Mouse (Mus musculus) thymus, adult 2 months (tissue): Measurements from ENCODE around the gene Gtf2h5. TPM values are rescaled to one million over a fixed set of nuclear protein-coding genes. Genes with fewer than 3 reads are reported as not detected.
A peak's percentile ranks its signal among the peaks of the same experiment; 100 is the strongest.

Source experiments
- DNase-seq: peaks from one replicate; pipeline ENCODE4 v3.0.0; 2021
- H3K27ac ChIP-seq: fragments of 200-500 bp; 2 replicates; pipeline ENCODE4 v1.5.1; 2012; ENCODE audit warnings: low read length, control low read depth; ENCODE audit not compliant: control insufficient read depth, insufficient read depth
- H3K27me3 ChIP-seq: fragments of 200-500 bp; 2 replicates; pipeline ENCODE4 v1.6.1; 2012; ENCODE audit warnings: mild to moderate bottlenecking, low read length, moderate library complexity, mixed read lengths; ENCODE audit not compliant: control insufficient read depth, insufficient read depth
- H3K36me3 ChIP-seq: fragments of 200-500 bp; 2 replicates; pipeline ENCODE4 v1.6.1; 2012; ENCODE audit warnings: mild to moderate bottlenecking, low read length, moderate library complexity; ENCODE audit not compliant: control insufficient read depth, insufficient read depth
- H3K4me1 ChIP-seq: fragments of 200-500 bp; replicated peaks from 2 replicates; pipeline ENCODE4 v1.6.1; 2012; ENCODE audit warnings: low read length; ENCODE audit not compliant: control insufficient read depth, insufficient read depth
- H3K4me3 ChIP-seq: fragments of 200-500 bp; 2 replicates; pipeline ENCODE4 v1.5.1; 2012; ENCODE audit warnings: mild to moderate bottlenecking, low read length, control low read depth, moderate library complexity; ENCODE audit not compliant: control insufficient read depth, insufficient read depth
- CTCF ChIP-seq: fragments of 200-500 bp; IDR thresholded peaks from 2 replicates; pipeline ENCODE4 v1.5.1; 2012; ENCODE audit warnings: mild to moderate bottlenecking, control low read depth, low read length, moderate library complexity, borderline replicate concordance; ENCODE audit not compliant: control insufficient read depth, poor library complexity, insufficient read depth; ENCODE audit errors: extremely low read depth
- POLR2A ChIP-seq: fragments of 200-500 bp; IDR thresholded peaks from 2 replicates; pipeline ENCODE4 v1.6.1; 2012; ENCODE audit warnings: mild to moderate bottlenecking, low read length, control low read depth, moderate library complexity; ENCODE audit not compliant: control insufficient read depth, poor library complexity, insufficient read depth; ENCODE audit errors: extremely low read depth
- WGBS: fragments of 180-500 bp; shearing (Covaris S2); methylation state at CpG from one replicate; pipeline ENCODE4 v1.1.7; 2018; 5-methylcytosine and 5-hydroxymethylcytosine counted together
- polyA plus RNA-seq: library from polyadenylated mRNA; depleted of rRNA; stranded (reverse); fragments of >200 nt; gene quantifications from 2 replicates; pipeline ENCODE4 v1.2.3, GENCODE M21; 2012; rRNA removed

Gene Gtf2h5
- polyA plus RNA-seq = 15.1 and 21.3 TPM in 2 replicates

GRCm38 (mm10) chr17:6079287-6080122 is at the start of gene Gtf2h5, which contains the start of gene Serac1:
Gene Gtf2h5 (plus strand): TSS chr17:6079786.
Gene Serac1 (minus strand): TSS chr17:6079741.
- H3K4me1 ChIP-seq = peaks cover 3% of the 10 kb centered on the region
- peak within 1 kb of the TSS; percentile 60 for H3K27ac ChIP-seq
- H3K4me3 ChIP-seq = peak within 1 kb of the TSS; percentile 72
- under 1% methylated on average over 70 of the region's 70 CpGs for WGBS
- TF ChIP-seq POLR2A (peak; percentile 80; the same call in 1 of the 2 replicates), CTCF (no peak)
- no peaks in the 10 kb centered on the region for H3K27me3 ChIP-seq
- no peaks in the 10 kb centered on the region for H3K36me3 ChIP-seq
- DNase-seq = peak; percentile 99

GRCm38 (mm10) chr17:6035661-6036060 is 43.9 kb upstream of the Gtf2h5 start:
- Histone ChIP-seq H3K36me3 (no peaks in the 10 kb centered on the region), H3K27ac (no peak overlapping the region), H3K27me3 (no peaks in the 10 kb centered on the region), H3K4me3 (no peak overlapping the region), H3K4me1 (no peaks in the 10 kb centered on the region)
- WGBS = 96% methylated on average over 8 of the region's 8 CpGs
- TF ChIP-seq POLR2A = no peak
- TF ChIP-seq CTCF = no peak
- DNase-seq = no peak

- Histone ChIP-seq H3K27me3 (no peaks in the 10 kb centered on the region), H3K36me3 (no peaks in the 10 kb centered on the region), H3K4me1 (no peaks in the 10 kb centered on the region), H3K4me3 (no peak overlapping the region), H3K27ac (no peak overlapping the region)
- TF ChIP-seq CTCF (no peak), POLR2A (no peak)
- no peak for DNase-seq
- 98% methylated on average over 8 of the region's 8 CpGs for WGBS
These were observed 43.1 kb upstream of the Gtf2h5 start for GRCm38 (mm10) chr17:6036458-6036857.

- H3K36me3 ChIP-seq = no peaks in the 10 kb centered on the region
- TF ChIP-seq POLR2A (no peak), CTCF (no peak)
- WGBS = 95% methylated on average over 11 of the region's 11 CpGs
- H3K4me3 ChIP-seq = no peak overlapping the region
- H3K27ac ChIP-seq = no peak overlapping the region
- DNase-seq = no peak
- H3K4me1 ChIP-seq = no peaks in the 10 kb centered on the region
- H3K27me3 ChIP-seq = no peaks in the 10 kb centered on the region
These were observed 42.7 kb upstream of the Gtf2h5 start for GRCm38 (mm10) chr17:6036872-6037271.

- DNase-seq = no peak
- Histone ChIP-seq H3K4me3 (no peak overlapping the region), H3K27ac (no peak overlapping the region), H3K36me3 (no peaks in the 10 kb centered on the region), H3K4me1 (no peaks in the 10 kb centered on the region), H3K27me3 (no peaks in the 10 kb centered on the region)
- 97% methylated on average over 10 of the region's 10 CpGs for WGBS
- TF ChIP-seq POLR2A (no peak), CTCF (no peak)
These were observed 42.1 kb upstream of the Gtf2h5 start for GRCm38 (mm10) chr17:6037507-6037906.

GRCm38 (mm10) chr17:6052801-6053200 is 26.8 kb upstream of the Gtf2h5 start:
- peaks cover 6% of the 10 kb centered on the region for H3K4me1 ChIP-seq
- H3K36me3 ChIP-seq = no peaks in the 10 kb centered on the region
- no peak overlapping the region for H3K4me3 ChIP-seq
- DNase-seq = no peak
- 94% methylated on average over 4 of the region's 4 CpGs for WGBS
- no peaks in the 10 kb centered on the region for H3K27me3 ChIP-seq
- TF ChIP-seq POLR2A = no peak
- no peak for TF ChIP-seq CTCF
- H3K27ac ChIP-seq = no peak overlapping the region

GRCm38 (mm10) chr17:6054934-6055355 is 24.6 kb upstream of the Gtf2h5 start:
- no peaks in the 10 kb centered on the region for H3K27me3 ChIP-seq
- H3K27ac ChIP-seq = no peak overlapping the region
- TF ChIP-seq POLR2A = no peak
- TF ChIP-seq CTCF = no peak
- peak; percentile 74 for DNase-seq
- H3K4me3 ChIP-seq = no peak overlapping the region
- no peaks in the 10 kb centered on the region for H3K36me3 ChIP-seq
- 44% methylated on average over 5 of the region's 5 CpGs for WGBS
- H3K4me1 ChIP-seq = peaks cover 6% of the 10 kb centered on the region
